In the genomic region with DNA sequence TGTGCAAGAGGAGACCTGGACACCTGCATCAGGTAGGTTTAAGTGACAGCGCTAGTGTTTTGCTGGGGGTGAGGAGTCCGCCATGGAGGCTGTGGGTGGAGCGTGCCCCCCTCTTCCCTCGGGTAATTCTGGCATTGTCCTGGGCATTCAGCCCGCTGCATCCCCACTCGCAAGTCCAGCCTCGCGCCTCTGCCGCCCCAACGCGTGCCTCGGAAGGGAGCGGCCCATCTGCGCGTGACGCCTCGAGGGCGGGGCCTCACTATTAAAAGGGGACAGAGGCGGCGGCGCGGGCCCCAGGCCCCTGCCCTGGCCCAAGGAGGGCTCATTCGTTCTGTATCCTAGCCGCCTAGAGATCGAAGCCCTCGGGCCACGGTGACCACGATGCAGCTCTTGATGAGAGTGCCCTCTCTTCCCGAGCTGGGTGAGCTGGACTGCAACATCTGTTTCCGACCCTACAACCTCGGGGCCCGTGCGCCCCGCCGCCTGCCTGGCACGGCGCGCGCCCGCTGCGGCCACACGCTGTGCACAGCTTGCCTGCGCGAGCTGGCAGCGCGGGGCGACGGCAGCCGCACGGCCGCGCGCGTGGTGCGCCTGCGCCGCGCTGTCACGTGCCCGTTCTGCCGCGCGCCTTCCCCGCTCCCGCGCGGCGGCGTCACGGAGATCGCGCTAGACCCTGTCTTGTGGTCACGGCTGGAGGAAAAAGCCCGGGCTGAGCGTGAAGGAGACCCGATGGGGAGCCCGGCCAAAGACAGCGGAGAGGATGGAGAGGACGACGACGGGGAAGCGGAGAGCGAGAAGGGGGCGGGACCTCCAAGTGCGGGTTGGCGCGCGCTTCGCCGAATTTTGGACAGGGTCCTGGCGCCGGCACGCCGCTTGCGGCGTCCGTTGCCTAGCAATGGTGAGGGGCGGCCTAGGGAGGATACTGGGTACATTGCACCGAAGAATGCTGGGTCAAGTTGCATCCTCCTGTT, we compare ENCODE assay signal across 8 mouse cellular contexts. TPM values are rescaled to one million over a fixed set of nuclear protein-coding genes. Genes with fewer than 3 reads are reported as not detected.
A peak's percentile ranks its signal among the peaks of the same experiment; 100 is the strongest.
DNase-seq lines count a peak whose midpoint lies in the region; ATAC-seq lines count a peak whose summit lies in the region.

A gene (plus strand): TSS at position 301 of the 971 bp plus-strand sequence.

- peak; percentile 72 to 74 for DNase-seq in adrenal gland, adult 18-20 months (ENCODE audit: low spot score in 2 of 2)
- peak; percentile 91 for DNase-seq in embryo, embryonic 11 days
- DNase-seq in gastrocnemius, postnatal 25 days = peak; percentile 55
- peak; percentile 51 to 82 for DNase-seq in left cerebral cortex, postnatal 10 days (ENCODE audit: extremely low spot score in 1 of 2, low spot score in 2 of 2)
- DNase-seq in right cerebral cortex, adult 18-20 months = peak; percentile 85
- DNase-seq in urinary bladder, adult 2 months (ENCODE audit: low spot score) = peak; percentile 65

- intact Hi-C loops in left cerebral cortex, postnatal 10 days (cut with DNase I) = no loop called here

- peak; percentile 77 for ATAC-seq in inflammation-experienced regulatory T-cells, adult 6 months
- peak; percentile 77 for ATAC-seq in megakaryocyte, adult 5-6 weeks (ENCODE audit: poor library complexity, severe bottlenecking)

RNA-seq across cellular contexts. Expression of the gene that starts here (rescaled TPM):
- total RNA-seq in adrenal gland, adult 18-20 months (2021) = 1 to 10 TPM; 5.2 to 5.5 TPM
- total RNA-seq in gastrocnemius, postnatal 25 days (2021) = under 1 TPM in 1 of 2 experiments, not detected in 1; 0.35 TPM
- polyA plus RNA-seq in inflammation-experienced regulatory T-cells, adult 6 months (2017; shearing (Covaris generic)) = 1 to 10 TPM; 2.5 to 5.9 (median 4.8) TPM
- 10 to 100 TPM; 74.8 to 82.8 TPM for total RNA-seq in left cerebral cortex, postnatal 10 days (2021)
- total RNA-seq in megakaryocyte, adult 5-6 weeks (2015) = 3.7 and 8.1 TPM in 2 replicates
- 7.2 and 8.7 TPM in 2 replicates for total RNA-seq in megakaryocyte, adult 5-6 weeks (2017)
- polyA plus RNA-seq in urinary bladder, adult 2 months (2012; rRNA removed) = 3.0 and 4.2 TPM in 2 replicates

Comparison
In these comparisons a context has a peak if more than half of its experiments do, and no peak if none do; other contexts are left out.
1. Peak in every context shown above with its lines: DNase-seq and ATAC-seq.
2. RNA of the gene that starts here (total RNA-seq): 74.8 to 82.8 TPM in left cerebral cortex, postnatal 10 days; 3.7 to 8.7 TPM in megakaryocyte, adult 5-6 weeks, 5.2 to 5.5 TPM in adrenal gland, adult 18-20 months and 0.35 TPM in gastrocnemius, postnatal 25 days; every median in the first group is over 4 times any median in the second.
3. Peak in DNase-seq in gastrocnemius, postnatal 25 days; RNA of the gene not detected or under 1 TPM.